Mouse (Mus musculus) adipocyte (in vitro differentiated cells): ENCODE results near the gene Gm11214.

Source experiments
- DNase-seq: peaks from one replicate; pipeline ENCODE4 v3.0.0-alpha.2; 2016; ENCODE audit warnings: low spot score

Gene Gm11214

DNA sequence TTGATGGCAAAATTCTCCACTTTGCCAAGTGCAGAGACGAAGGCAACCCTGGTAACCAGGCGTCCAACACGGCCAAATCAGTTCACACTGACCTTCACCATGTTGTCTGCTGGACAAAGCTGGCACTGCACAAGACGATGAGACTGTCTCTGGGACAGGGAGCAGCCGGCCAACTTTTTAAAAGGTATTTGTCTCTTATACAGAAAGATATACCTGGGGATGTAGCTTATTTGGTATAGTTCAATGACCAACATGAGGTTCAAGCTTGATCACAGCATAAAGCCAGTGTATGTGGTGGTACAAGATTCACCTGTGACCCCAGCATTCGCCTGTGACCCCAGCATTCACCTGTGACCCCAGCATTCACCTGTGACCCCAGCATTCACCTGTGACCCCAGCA lies at the start of gene Gm11214:
Gene Gm11214, minus strand, starts transcription at position 101 of the 400 bp plus-strand sequence.
- DNase-seq: no peak

DNA sequence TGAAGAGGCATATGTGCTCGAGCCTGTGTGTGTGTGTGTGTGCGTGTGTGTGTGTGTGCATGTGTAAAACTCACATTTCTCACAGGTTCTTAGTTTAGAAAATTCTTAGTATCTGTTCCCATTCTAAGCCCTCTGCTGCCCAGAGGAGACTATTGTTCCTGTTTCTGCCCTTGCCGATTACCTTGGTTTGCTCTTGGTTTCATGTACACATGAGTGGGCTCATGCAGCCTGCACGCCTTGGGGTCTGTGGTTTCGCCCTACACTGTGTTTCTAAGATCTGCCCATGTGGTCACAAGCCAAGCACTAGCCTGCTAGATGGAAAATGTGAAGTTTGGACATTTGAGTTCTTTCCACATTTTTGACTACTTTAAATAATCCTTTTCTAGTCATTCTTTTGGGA lies 48.7 kb upstream of the Gm11214 start:
- no peak for DNase-seq

GRCm38 (mm10) chr4:63710431-63711220 lies 47.4 kb upstream of the Gm11214 start:
- DNase-seq: no peak

DNA sequence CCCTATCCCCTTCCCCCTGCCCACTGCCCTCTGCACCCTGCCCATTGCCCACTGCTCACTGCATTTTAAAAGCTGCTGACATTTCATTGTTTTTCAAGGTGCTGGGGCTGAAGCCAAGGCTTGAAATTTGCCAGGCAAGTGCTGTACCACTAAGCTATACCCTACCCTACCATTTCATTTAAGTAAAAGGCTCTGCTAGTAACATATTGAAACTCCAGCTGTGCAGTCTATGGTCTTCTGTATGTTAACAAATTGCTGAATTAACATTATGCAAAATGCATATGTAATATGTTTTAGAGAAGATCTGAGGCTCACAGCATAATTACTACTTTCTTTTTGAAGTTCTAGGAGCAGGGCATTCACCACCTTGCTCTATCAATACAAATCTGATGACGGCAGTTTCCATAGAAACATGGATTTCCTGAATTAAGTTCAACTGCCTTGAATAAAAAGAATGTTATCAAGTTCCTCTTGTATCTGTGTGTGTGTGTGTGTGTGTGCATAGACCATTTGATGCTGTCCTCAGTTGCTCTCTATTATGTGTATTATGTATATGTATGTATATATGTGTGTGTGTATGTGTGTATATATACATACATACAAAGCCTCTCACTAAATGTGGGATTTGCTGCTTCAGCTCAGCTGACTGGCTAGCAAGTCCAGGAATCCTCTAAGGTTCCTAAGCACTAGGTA lies 43.2 kb upstream of the Gm11214 start:
- DNase-seq: no peak

DNA sequence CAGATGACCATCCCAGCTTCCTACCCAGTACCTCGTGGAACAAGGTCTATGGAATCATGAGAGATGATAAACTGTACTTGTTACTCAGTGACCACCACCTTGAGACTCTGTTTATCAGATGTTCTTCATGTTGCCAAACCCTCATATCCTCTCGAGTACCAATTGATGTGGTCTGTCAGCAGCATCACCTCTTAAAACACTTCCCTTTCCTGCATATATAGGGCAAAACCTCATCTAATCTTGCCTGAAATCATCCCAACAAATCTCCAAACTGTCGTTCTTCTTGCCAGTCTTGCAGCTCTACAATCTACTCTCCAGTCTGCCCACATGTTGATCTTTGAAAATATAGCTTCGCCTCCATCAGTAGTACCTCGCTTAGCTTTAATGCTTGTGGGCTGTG lies 41.1 kb upstream of the Gm11214 start:
- DNase-seq: no peak

GRCm38 (mm10) chr4:63703686-63704085 lies 40.5 kb upstream of the Gm11214 start:
- DNase-seq: no peak

DNA sequence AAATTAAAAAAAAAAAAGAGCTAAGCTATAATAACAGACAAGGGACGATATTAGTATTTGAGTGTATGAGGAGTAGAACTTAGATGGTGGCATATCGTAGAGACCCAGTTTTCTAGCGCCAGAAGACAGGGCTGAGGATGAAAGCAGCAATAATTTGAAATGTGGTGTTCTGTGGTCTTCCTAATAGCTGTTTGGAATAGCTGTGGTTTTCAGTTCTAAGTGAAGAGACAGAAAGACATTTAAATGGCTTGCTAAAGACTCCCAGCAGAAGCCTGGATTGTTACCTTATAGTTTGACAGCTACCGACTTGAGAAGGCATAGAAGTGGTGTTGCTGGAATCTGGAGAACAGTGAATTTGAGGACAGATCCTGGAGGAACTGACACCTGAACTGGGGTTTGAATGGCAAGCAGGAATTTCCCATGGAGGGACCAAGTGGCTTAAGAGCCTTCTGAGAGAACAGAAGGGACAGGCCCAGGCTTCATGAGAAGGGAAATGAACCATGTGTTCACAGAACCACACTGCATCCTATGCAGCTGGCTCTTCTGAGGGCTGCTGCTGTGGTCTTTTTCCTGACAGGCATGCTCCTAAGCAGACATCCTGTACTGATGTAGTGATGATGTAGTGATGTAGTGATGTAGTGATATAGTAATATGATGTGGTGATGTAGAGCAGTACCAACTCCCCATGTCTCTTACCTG lies 39.0 kb upstream of the Gm11214 start:
- DNase-seq: no peak

DNA sequence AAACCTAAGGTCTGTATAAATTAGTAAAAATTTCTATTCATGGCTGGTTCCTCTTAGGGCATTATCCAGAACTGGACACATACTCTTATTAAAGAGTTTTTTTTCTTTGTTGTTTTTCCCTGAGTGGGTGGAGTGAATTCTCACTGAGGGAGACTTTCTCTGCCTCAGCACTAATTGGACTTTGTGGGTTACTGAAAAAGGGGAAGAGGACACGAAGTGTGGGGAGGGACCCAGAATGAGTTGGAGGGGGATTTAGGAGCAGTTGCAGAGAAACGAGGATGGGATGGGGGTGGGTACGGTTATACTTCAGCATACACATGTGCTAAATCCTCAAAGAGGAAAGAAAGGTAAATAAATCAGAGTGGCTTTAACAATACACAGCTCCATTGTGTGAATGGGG lies 36.6 kb upstream of the Gm11214 start:
- DNase-seq: no peak

DNA sequence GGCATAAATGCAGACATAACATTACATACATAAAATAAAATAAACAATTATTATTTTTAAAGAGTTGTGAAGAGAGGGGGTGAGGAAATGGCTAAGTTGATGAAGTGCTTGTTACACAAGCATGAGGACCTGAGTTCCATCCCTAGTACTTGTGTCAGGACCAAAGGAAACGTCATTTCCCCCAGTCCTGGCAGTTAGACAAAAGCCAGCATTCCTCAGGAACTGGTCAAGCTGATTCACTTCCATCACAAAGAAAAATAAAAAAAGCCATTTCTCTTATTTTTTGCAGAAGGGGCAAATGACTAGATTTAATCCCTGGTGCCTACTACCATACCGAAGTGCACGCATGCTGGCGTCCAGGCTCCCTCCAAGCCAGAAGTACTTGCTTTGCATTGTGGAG lies 33.7 kb upstream of the Gm11214 start:
- no peak for DNase-seq

DNA sequence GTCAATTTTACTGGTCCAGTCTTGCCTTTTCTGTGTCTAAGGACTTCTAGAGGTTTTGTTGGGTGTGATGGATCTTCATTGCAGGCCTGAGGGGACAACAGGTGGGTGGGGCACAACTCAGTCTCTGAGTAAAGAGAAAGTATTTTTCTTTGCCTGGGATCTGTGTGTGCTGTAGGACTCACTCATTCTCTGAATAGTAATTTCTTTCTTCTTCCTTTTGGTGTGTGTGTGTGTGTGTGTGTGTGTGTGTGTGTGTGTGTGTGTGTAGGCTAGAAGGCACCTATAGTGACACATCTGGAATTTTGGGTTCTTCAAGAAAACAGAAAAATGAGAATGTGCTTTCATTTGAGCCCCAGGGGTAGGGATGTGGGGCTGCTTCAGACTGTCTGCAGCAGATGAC lies 29.2 kb upstream of the Gm11214 start:
- no peak for DNase-seq

DNA sequence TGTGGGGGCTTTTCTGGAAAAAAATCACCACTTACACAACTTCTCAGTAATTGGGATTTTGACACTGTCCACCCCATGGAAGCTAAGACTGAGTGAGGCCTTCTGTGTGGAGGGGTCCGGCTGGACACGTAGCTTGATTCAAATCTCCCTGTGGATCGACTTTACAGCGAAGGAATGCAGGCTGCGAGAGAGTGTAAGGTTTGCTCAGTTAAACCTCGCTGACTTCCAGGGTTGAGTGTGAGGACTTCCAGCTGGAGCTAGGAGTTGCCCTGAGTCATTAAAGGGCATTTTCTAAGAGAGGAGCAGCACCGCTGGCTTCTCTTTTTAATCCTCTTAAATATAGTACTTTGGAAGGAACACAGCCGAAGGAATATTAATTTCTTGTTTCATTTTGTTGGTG lies 24.2 kb upstream of the Gm11214 start:
- no peak for DNase-seq

GRCm38 (mm10) chr4:63686157-63686556 lies 23.0 kb upstream of the Gm11214 start:
- DNase-seq: peak; percentile 73

DNA sequence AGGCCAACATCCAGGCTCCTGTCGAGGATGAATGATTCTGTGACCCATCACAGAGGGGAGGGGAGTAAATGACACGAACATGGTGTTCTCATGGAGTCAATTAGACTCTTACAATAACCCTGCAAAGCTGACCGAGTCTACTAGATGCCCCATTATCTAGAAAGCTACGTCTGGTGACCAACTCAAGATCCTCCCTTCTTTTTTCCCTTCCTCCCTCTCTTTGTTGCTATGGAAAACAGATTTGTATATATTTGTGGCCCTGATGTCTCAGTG lies 22.0 kb upstream of the Gm11214 start:
- DNase-seq: no peak

DNA sequence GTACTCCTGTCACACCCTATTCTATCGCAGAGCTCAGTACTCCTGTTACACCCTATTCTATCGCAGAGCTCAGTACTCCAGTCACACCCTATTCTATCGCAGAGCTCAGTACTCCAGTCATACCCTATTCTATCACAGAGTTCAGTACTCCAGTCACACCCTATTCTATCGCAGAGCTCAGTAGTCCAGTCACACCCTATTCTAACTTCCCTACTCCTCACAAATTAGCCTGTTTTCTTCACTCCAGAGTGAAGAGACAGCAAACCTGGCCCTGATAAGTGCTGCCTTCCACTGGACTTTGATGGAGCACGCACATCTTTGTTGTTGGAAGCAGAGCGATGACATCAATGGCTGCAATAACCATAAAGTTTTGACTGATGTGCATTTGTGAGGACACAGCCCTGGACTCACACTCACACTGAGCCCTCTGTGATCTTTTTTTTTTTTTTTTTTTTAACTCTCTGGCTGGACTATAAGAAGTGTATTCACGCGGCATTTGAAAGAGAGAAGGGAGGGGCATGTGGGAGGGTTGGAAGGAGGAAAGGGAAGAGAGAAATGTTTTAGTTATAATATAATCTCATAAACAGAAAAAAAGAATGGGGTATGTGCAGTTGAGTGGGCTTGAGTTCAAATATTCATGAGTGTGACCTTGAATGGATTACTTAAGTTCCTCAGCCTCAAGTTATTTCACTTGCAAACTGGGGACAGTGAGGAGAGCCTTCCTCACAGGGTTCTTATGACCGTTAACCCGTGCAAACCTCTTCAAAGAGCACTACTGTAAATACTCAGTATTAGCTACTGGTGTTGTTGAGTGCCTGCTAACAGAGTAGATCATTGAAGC lies 21.5 kb upstream of the Gm11214 start:
- no peak for DNase-seq

DNA sequence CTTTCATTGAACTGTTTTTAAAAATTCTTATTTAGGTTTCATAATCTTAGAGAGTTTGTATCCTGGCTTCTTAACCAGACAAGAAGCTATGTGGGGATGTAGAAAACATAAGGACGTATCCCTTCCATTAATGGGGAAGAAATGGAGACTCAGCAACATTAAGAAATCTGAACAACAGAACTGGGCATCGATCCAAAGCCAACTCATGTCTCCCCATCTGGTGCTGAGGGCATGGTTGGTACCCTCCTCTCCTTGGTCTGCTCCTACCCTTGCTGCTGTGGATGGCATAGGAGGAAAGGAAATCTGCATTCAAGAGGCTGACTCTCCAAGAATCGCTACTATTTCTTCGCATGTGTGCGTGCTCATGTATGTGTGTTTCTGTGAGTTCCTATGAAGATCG lies 20.5 kb upstream of the Gm11214 start:
- peak; percentile 25 for DNase-seq

DNA sequence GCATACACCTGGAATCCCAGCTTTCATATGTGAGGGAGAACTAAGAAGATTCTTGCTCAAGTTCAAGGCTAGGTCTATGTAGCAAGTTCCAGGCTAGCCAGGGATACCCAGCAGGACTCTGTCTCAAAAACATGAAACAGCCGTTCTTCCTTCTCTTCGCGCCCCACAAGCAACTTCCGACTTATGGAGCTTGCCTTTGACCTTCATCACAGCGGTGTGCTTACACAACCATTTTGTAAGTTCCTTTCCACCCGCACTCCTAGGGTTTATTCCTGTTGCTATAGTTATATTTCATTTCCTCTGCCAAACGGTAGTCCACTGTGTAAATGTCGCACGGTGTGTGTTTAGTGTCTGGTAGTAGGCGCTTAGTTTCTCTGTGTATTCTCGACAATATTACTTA lies 19.9 kb upstream of the Gm11214 start:
- no peak for DNase-seq

- DNase-seq: no peak
These were observed 19.3 kb upstream of the Gm11214 start for GRCm38 (mm10) chr4:63682441-63682840.

- DNase-seq: no peak
These were observed 18.4 kb upstream of the Gm11214 start for GRCm38 (mm10) chr4:63681557-63681956.

GRCm38 (mm10) chr4:63675128-63675527 lies 11.9 kb upstream of the Gm11214 start:
- DNase-seq: no peak

DNA sequence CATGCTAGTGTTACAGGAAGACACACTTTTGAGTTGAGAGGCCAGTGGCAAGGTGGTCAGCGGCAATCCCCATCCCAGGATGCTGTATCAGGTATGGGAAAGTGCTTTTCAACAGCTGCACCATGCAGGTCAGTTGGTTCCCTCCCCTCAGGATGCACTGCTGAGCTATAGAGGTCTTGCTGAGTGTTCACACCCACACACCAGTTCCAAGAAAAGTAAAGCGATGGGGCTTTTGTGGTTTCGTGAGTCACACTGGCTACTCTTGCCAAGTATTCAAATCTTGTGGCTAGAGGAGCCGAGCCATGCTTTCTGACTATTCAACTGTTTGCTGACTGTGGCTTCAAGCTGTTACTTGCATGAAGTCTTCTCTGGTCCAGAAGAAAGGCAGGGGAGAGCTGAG lies 5.1 kb upstream of the Gm11214 start:
- peak; percentile 73 for DNase-seq

GRCm38 (mm10) chr4:63665738-63666137 lies 2.6 kb upstream of the Gm11214 start:
- DNase-seq: no peak

- DNase-seq: no peak
These were observed 1.3 kb downstream of the Gm11214 start for GRCm38 (mm10) chr4:63661857-63662256.
